Mouse (Mus musculus): ENCODE measurements around the gene Proser3. TPM values are rescaled to one million over a fixed set of nuclear protein-coding genes. Genes with fewer than 3 reads are reported as not detected.
A peak's percentile ranks its signal among the peaks of the same experiment; 100 is the strongest.

Proser3 gene
- polyA plus RNA-seq, 1 experiment from 2014 or later: 8.1 TPM

DNA sequence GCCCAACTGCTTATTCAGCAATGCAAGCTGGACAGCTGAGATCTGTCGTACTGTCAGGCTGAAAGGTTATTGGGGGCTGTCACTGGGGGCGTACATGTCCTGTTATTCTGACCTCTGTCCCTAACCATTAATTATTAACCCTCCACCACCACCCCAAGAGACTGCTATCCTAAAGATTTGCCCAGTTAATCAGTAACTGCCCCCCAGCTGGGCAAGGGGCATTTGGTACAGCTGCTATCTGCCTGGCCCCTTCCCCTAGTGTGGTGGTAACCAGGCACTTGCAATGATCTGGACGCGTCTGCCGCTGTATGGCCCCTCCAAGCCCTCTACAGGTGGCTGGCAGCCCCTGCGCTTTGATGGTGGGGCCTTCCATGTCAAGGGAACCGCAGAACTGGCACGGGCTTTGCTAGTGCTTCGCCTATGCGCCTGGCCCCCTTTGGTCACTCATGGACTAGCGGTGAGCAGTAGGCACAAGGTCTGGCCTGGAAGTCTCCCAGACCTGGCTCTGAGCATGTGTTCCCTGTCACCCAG is 58.6 kb downstream of the Proser3 start, which contains the start of gene Prodh2:
Gene Prodh2 (plus strand): TSS at position 222 of the 531 bp plus-strand sequence.
- ATAC-seq (ENCODE audit: low read depth): no peak
- DNase-seq (ENCODE audit: low spot score): no peak
- no peak within 1 kb of the TSS for H3K4me2 ChIP-seq (ENCODE audit: low read depth, low read length)
- no peaks in the 10 kb centered on the region for H3K4me1 ChIP-seq (ENCODE audit: control insufficient read depth, insufficient read depth, low read length)
- H3K9me3 ChIP-seq (ENCODE audit: control insufficient read depth, low read length): no peaks in the 10 kb centered on the region
- H3K9ac ChIP-seq (ENCODE audit: low read depth, low read length): no peak within 1 kb of the TSS
- no peaks in the 10 kb centered on the region; the same call in 1 of the 2 replicates for H3K27me3 ChIP-seq (replicated peaks; ENCODE audit: control insufficient read depth, insufficient read depth, low read length)
- no peaks in the 10 kb centered on the region for H3K36me3 ChIP-seq (ENCODE audit: control insufficient read depth, insufficient read depth, low read length)
- H3K27ac ChIP-seq (replicated peaks; ENCODE audit: low read depth, low read length): no peak within 1 kb of the TSS
- 55% methylated on average over 11 of the region's 11 CpGs for WGBS
- no peak within 1 kb of the TSS for H3K4me3 ChIP-seq (ENCODE audit: low read depth, low read length)

DNA sequence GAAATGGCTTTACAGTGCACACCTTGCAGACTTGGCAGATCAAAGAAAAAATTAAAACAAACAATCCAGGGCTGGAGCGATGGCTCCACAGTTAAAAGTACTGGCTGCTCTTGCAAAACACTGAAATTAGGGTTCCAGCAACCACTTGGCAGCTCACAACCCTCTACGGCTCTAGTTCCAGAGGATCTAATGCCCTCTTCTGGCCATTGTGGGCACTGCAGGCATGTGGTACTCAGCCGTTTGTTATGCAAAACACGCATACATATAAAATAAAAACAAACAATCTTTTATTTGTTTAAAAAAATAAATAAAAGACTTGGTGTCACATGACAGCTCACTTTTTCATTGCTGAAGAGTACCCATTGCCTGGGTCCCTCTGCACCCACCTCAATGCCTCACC is 59.3 kb downstream of the Proser3 start:
- no peak overlapping the region for H3K9ac ChIP-seq (ENCODE audit: low read depth, low read length)
- no peaks in the 10 kb centered on the region; the same call in 1 of the 2 replicates for H3K27me3 ChIP-seq (replicated peaks; ENCODE audit: control insufficient read depth, insufficient read depth, low read length)
- 23% methylated on average over 4 of the region's 4 CpGs for WGBS
- ATAC-seq (ENCODE audit: low read depth) (no peak), DNase-seq (ENCODE audit: low spot score) (peak; percentile 59)
- no peaks in the 10 kb centered on the region for H3K9me3 ChIP-seq (ENCODE audit: control insufficient read depth, low read length)
- H3K36me3 ChIP-seq (ENCODE audit: control insufficient read depth, insufficient read depth, low read length): no peaks in the 10 kb centered on the region
- H3K4me1 ChIP-seq (ENCODE audit: control insufficient read depth, insufficient read depth, low read length): no peaks in the 10 kb centered on the region
- H3K4me3 ChIP-seq (ENCODE audit: low read depth, low read length): no peak overlapping the region
- no peak overlapping the region for H3K4me2 ChIP-seq (ENCODE audit: low read depth, low read length)
- no peak overlapping the region for H3K27ac ChIP-seq (replicated peaks; ENCODE audit: low read depth, low read length)

DNA sequence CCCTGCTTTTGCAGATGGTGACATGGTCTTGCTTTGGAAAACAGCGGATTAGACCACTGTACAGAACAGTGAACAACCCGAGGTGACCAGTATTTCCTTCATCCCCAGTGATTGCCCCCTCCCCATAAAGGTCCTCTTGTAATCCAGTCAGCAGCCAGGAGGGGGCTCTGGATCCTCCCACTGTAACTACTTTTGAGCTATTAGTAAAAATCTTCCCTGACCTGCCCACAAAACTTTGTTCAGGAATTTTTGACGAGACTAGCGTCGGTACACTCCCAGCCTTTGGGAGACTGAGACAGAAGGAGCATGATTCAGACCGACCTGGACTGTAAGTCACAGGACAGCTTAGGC is 61.2 kb downstream of the Proser3 start:
- Histone ChIP-seq H3K36me3 (ENCODE audit: control insufficient read depth, insufficient read depth, low read length) (no peaks in the 10 kb centered on the region), H3K9ac (ENCODE audit: low read depth, low read length) (no peak overlapping the region), H3K27ac (replicated peaks; ENCODE audit: low read depth, low read length) (no peak overlapping the region), H3K4me3 (ENCODE audit: low read depth, low read length) (no peak overlapping the region), H3K4me1 (ENCODE audit: control insufficient read depth, insufficient read depth, low read length) (no peaks in the 10 kb centered on the region), H3K27me3 (replicated peaks; ENCODE audit: control insufficient read depth, insufficient read depth, low read length) (no peaks in the 10 kb centered on the region; the same call in 1 of the 2 replicates), H3K9me3 (ENCODE audit: control insufficient read depth, low read length) (no peaks in the 10 kb centered on the region), H3K4me2 (ENCODE audit: low read depth, low read length) (no peak overlapping the region)
- no peak for ATAC-seq (ENCODE audit: low read depth)
- WGBS: 14% methylated on average over 6 of the region's 6 CpGs
- DNase-seq (ENCODE audit: low spot score): no peak

DNA sequence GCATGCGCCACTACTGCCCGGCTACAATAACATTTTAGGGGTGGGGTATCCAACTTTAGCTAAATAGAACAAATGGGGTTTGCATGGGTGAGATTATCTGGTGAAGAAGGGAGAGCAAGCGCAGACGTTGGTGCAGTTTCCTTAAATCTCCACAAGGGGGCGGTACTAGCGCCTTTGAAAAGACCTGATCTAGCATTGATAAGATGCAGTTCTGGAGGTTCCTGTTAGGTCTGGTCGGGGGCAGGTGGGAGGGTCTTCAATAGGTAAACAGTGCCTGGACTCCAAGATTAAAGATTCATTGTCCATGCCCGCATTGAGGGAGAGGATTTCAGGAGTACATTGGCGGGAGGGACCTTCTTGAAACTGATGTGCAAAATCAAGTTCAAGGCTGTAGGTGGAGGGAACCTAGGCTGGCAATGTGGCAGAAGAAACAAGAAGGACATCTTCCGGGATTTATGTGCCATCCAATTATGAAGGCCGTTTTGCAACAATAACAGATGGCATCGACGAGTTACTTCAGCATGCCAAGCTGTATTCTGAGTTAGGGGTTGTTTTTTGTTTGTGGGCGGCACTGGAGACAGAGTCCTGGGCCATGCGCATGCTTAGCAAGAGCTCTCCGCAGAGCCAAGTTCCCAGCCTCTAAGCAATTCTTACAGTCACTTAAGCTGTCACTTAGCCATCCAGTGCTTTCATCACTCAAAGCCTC is 61.7 kb downstream of the Proser3 start:
- no peak overlapping the region for H3K27ac ChIP-seq (replicated peaks; ENCODE audit: low read depth, low read length)
- no peak overlapping the region for H3K9ac ChIP-seq (ENCODE audit: low read depth, low read length)
- DNase-seq (ENCODE audit: low spot score) (no peak), ATAC-seq (ENCODE audit: low read depth) (no peak)
- H3K9me3 ChIP-seq (ENCODE audit: control insufficient read depth, low read length): no peaks in the 10 kb centered on the region
- no peaks in the 10 kb centered on the region; the same call in 1 of the 2 replicates for H3K27me3 ChIP-seq (replicated peaks; ENCODE audit: control insufficient read depth, insufficient read depth, low read length)
- no peaks in the 10 kb centered on the region for H3K4me1 ChIP-seq (ENCODE audit: control insufficient read depth, insufficient read depth, low read length)
- H3K4me2 ChIP-seq (ENCODE audit: low read depth, low read length): no peak overlapping the region
- H3K4me3 ChIP-seq (ENCODE audit: low read depth, low read length): no peak overlapping the region
- H3K36me3 ChIP-seq (ENCODE audit: control insufficient read depth, insufficient read depth, low read length): no peaks in the 10 kb centered on the region
- 32% methylated on average over 16 of the region's 16 CpGs for WGBS

Small RNA genes lying within 50 kb of the gene (microRNA-seq; reads per million reads assigned to microRNA genes)
- 1.2 reads per million for gene Gm38670 (ENCODE audit: borderline number of aligned reads)
- gene Mir3569 (ENCODE audit: borderline number of aligned reads): not detected

Other genes with a start within 250 kb of the Proser3 start
- gene Alkbh6, start 243.6 kb downstream of the Proser3 start, polyA plus RNA-seq (2014; fragmentation: Nextera tagmentation; extraction: Ambion mirVana): 69.4 and 72.3 TPM in 2 replicates
- 25.4 and 35.4 TPM in 2 replicates for gene Syne4, start 237.5 kb downstream of the Proser3 start, polyA plus RNA-seq (2014; fragmentation: Nextera tagmentation; extraction: Ambion mirVana)
- not detected in 2 replicates for gene E130208F15Rik, start 230.6 kb downstream of the Proser3 start, polyA plus RNA-seq (2014; fragmentation: Nextera tagmentation; extraction: Ambion mirVana)
- gene Sdhaf1, start 228.4 kb downstream of the Proser3 start, polyA plus RNA-seq (2014; fragmentation: Nextera tagmentation; extraction: Ambion mirVana): 18.8 and 19.5 TPM in 2 replicates
- gene Lrfn3, start 189.5 kb downstream of the Proser3 start, polyA plus RNA-seq (2014; fragmentation: Nextera tagmentation; extraction: Ambion mirVana): 4.2 and 4.7 TPM in 2 replicates
- gene Tyrobp, start 138.5 kb downstream of the Proser3 start, polyA plus RNA-seq (2014; fragmentation: Nextera tagmentation; extraction: Ambion mirVana): 82.9 and 97.0 TPM in 2 replicates
- 2.2 and 2.4 TPM in 2 replicates for gene Hcst, start 132.4 kb downstream of the Proser3 start, polyA plus RNA-seq (2014; fragmentation: Nextera tagmentation; extraction: Ambion mirVana)
- 1.0 and 2.0 TPM in 2 replicates for gene Nfkbid, start 130.6 kb downstream of the Proser3 start, polyA plus RNA-seq (2014; fragmentation: Nextera tagmentation; extraction: Ambion mirVana)
- gene Aplp1, start 106.8 kb downstream of the Proser3 start, polyA plus RNA-seq (2014; fragmentation: Nextera tagmentation; extraction: Ambion mirVana): 51.0 and 53.6 TPM in 2 replicates
- 0.45 and 0.82 TPM in 2 replicates for gene Kirrel2, start 94.6 kb downstream of the Proser3 start, polyA plus RNA-seq (2014; fragmentation: Nextera tagmentation; extraction: Ambion mirVana)
- gene Nphs1, start 94.0 kb downstream of the Proser3 start, polyA plus RNA-seq (2014; fragmentation: Nextera tagmentation; extraction: Ambion mirVana): 0.22 and 0.35 TPM in 2 replicates
- gene Prodh2, start 58.7 kb downstream of the Proser3 start, polyA plus RNA-seq (2014; fragmentation: Nextera tagmentation; extraction: Ambion mirVana): not detected in 2 replicates
- 9.7 and 10.9 TPM in 2 replicates for gene Arhgap33, start 17.2 kb downstream of the Proser3 start, polyA plus RNA-seq (2014; fragmentation: Nextera tagmentation; extraction: Ambion mirVana)
- gene Hspb6, start 121 bp downstream of the Proser3 start, polyA plus RNA-seq (2014; fragmentation: Nextera tagmentation; extraction: Ambion mirVana): 16.8 and 20.4 TPM in 2 replicates
- gene Lin37, start 7.5 kb upstream of the Proser3 start, polyA plus RNA-seq (2014; fragmentation: Nextera tagmentation; extraction: Ambion mirVana): 45.7 and 50.5 TPM in 2 replicates
- gene U2af1l4, start 11.0 kb upstream of the Proser3 start, polyA plus RNA-seq (2014; fragmentation: Nextera tagmentation; extraction: Ambion mirVana): 85.4 and 88.0 TPM in 2 replicates
- 4.7 and 5.1 TPM in 2 replicates for gene Gm49396, start 11.0 kb upstream of the Proser3 start, polyA plus RNA-seq (2014; fragmentation: Nextera tagmentation; extraction: Ambion mirVana)
- gene Psenen, start 11.3 kb upstream of the Proser3 start, polyA plus RNA-seq (2014; fragmentation: Nextera tagmentation; extraction: Ambion mirVana): 108 and 113 TPM in 2 replicates
- 2.1 and 2.9 TPM in 2 replicates for gene Igflr1, start 13.1 kb upstream of the Proser3 start, polyA plus RNA-seq (2014; fragmentation: Nextera tagmentation; extraction: Ambion mirVana)
- gene Kmt2b, start 36.4 kb upstream of the Proser3 start, polyA plus RNA-seq (2014; fragmentation: Nextera tagmentation; extraction: Ambion mirVana): 11.7 and 13.3 TPM in 2 replicates
- 0.26 and 0.45 TPM in 2 replicates for gene Zbtb32, start 46.6 kb upstream of the Proser3 start, polyA plus RNA-seq (2014; fragmentation: Nextera tagmentation; extraction: Ambion mirVana)
- 0.39 and 0.47 TPM in 2 replicates for gene Upk1a, start 60.5 kb upstream of the Proser3 start, polyA plus RNA-seq (2014; fragmentation: Nextera tagmentation; extraction: Ambion mirVana)
- gene Cox6b1, start 73.9 kb upstream of the Proser3 start, polyA plus RNA-seq (2014; fragmentation: Nextera tagmentation; extraction: Ambion mirVana): 860 and 1,015 TPM in 2 replicates
- not detected in 2 replicates for gene Etv2, start 83.6 kb upstream of the Proser3 start, polyA plus RNA-seq (2014; fragmentation: Nextera tagmentation; extraction: Ambion mirVana)
- gene Rbm42, start 98.0 kb upstream of the Proser3 start, polyA plus RNA-seq (2014; fragmentation: Nextera tagmentation; extraction: Ambion mirVana): 93.1 and 106 TPM in 2 replicates
- gene Haus5, start 112.7 kb upstream of the Proser3 start, polyA plus RNA-seq (2014; fragmentation: Nextera tagmentation; extraction: Ambion mirVana): 30.7 and 35.0 TPM in 2 replicates
- not detected in 2 replicates for gene Pmis2, start 119.3 kb upstream of the Proser3 start, polyA plus RNA-seq (2014; fragmentation: Nextera tagmentation; extraction: Ambion mirVana)
- gene 2200002J24Rik, start 146.6 kb upstream of the Proser3 start, polyA plus RNA-seq (2014; fragmentation: Nextera tagmentation; extraction: Ambion mirVana): 0.37 and 0.46 TPM in 2 replicates
- gene Atp4a, start 159.9 kb upstream of the Proser3 start, polyA plus RNA-seq (2014; fragmentation: Nextera tagmentation; extraction: Ambion mirVana): 0.32 and 0.54 TPM in 2 replicates
- 212 and 214 TPM in 2 replicates for gene Tmem147, start 177.2 kb upstream of the Proser3 start, polyA plus RNA-seq (2014; fragmentation: Nextera tagmentation; extraction: Ambion mirVana)
- gene Gapdhs, start 191.4 kb upstream of the Proser3 start, polyA plus RNA-seq (2014; fragmentation: Nextera tagmentation; extraction: Ambion mirVana): 0.33 and 0.38 TPM in 2 replicates
- gene Sbsn, start 199.2 kb upstream of the Proser3 start, polyA plus RNA-seq (2014; fragmentation: Nextera tagmentation; extraction: Ambion mirVana): 12.4 and 33.7 TPM in 2 replicates
- 123 and 159 TPM in 2 replicates for gene Dmkn, start 211.5 kb upstream of the Proser3 start, polyA plus RNA-seq (2014; fragmentation: Nextera tagmentation; extraction: Ambion mirVana)
- 428 and 557 TPM in 2 replicates for gene Krtdap, start 235.6 kb upstream of the Proser3 start, polyA plus RNA-seq (2014; fragmentation: Nextera tagmentation; extraction: Ambion mirVana)